Mouse (Mus musculus): ENCODE data around the gene Mlycd.

DNA sequence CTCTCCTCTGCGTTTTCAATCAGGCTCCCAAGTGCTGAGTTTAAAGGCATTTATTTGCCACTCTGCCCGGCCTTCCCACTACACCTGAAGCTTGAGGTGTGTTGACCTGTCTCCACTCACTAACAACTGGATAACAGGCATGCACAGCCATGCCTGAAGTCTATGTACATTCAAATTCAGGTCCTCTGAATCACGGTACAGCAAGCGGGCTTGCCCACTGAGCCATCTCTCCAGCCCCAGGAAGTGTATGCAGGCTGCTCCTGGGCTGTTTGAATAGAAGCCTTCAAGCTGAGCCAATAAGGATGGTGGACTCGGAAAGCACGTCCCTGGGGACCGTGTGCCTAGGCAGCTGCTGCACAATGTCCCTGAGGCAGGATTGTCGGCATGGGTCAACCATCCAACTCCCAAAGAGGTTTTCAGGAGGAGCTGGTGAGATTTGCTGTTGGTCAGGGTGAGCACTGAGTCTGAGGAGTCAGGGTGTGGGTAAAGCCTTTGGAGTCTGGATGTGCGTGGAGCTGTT, 27.0 kb downstream of the Mlycd start:
- TF ChIP-seq POLR2A (IDR thresholded peaks at IDR 0.05; ENCODE audit: borderline replicate concordance, insufficient read depth, low read length) = no peak
- TF ChIP-seq CTCF (IDR thresholded peaks at IDR 0.05; ENCODE audit: borderline replicate concordance, insufficient read depth, low read depth, low read length) = no peak

All from cerebellum, adult 2 months (tissue).